Mouse (Mus musculus) embryonic stem cell, embryonic (primary cell): ENCODE results near the gene Zbtb4.

Experiments used
- CTCF ChIA-PET, 4 experiments: fragments of 300-600 bp in 2 of 4; fragments of 350-600 bp in 2 of 4; sonication (Branson Sonifier 250); formaldehyde crosslinking; loops; one replicate each; lab custom pipeline; 2022; ENCODE audit warnings: inconsistent platforms in 2 of 4; lab: Charles Lee
- POLR2A ChIA-PET, 4 experiments: fragments of 300-600 bp in 2 of 4; fragments of 350-600 bp in 2 of 4; sonication (Branson Sonifier 250); formaldehyde crosslinking; loops; one replicate each; lab custom pipeline; 2022; ENCODE audit warnings: antibody characterized with exemption in 4 of 4, inconsistent platforms in 1 of 4; lab: Charles Lee

The Zbtb4 gene

DNA sequence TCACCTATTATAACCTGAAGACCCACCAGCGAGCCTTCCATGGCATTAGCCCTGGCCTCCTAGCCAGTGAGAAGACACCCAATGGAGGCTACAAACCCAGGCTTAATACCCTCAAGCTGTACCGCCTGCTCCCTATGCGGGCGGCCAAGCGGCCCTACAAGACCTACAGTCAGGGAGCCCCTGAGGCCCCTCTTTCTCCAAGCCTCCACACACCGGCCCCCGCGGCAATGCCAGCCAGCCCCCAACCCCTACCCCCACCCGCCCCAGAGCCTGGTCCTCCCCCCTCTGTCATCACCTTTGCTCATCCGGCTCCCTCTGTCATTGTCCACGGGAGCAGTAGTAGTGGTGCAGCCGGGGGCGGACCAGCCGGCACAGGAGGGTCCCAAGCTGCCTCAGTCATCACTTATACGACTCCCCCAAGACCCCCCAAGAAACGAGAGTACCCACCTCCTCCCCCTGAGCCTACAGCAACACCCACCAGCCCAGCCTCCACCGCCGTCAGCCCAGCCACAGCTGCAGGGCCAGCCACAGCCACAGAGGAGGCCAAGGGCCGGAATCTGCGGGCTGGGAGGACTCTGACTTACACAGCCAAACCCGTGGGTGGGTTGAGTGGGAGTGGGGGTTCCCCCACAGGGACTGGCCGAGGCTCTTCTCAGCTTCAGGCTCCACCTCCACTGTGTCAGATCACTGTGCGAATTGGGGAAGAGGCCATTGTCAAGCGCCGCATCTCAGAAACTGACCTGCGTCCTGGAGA is 12.0 kb downstream of the Zbtb4 start:
- ChIA-PET POLR2A (interaction anchor here (0.6 to 5.9 kb wide), 25 partner anchors 8 to 144 kb away, joined by 3 to 69 read pairs (median 5); partner anchors contain the start of genes Fgf11 (in 2 of the 4), Eif5a (in 1 of the 4), Nlgn2 (in 1 of the 4) and Polr2a (in 1 of the 4)), CTCF (interaction anchor here in 1 of 4 experiments (0.6 kb wide), 1 partner anchor 175 kb away, joined by 3 read pairs; no protein-coding TSS in a partner anchor)

DNA sequence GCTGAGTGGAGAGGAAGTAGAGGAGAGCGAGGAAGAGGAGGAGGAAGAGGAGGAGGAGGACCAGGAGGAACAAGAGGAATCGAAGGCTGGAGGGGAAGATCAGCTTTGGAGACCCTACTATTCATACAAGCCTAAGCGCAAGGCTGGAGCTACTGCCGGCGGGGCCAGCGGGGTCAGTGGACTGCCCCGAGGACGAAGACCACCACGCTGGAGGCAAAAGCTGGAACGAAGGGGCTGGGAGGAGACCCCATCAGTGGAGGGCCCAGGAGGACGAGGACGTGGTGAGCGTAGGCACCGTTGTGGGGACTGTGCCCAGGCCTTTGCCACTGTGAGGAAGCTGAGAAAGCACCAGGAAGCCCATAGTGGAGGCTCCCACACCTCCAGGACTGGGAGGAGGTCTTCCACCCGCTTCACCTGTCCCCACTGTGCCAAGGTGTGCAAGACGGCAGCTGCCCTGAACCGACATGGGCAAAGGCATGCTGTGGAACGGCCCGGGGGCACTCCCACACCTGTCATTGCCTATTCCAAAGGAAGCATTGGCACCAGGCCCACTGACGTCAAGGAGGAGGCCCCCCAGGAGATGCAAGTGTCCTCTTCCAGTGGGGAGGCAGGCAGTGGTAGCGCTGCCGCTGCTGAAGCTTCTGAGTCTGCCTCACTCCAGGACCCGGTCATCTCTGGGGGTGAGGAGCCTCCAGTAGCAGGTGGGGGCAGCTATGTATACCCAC is 12.7 kb downstream of the Zbtb4 start:
- CTCF ChIA-PET = interaction anchor here in 2 of 4 experiments (0.6 to 1.1 kb wide), 2 partner anchors 102 to 175 kb away, joined by 3 read pairs; no protein-coding TSS in a partner anchor
- POLR2A ChIA-PET = interaction anchor here (0.6 to 5.9 kb wide), 31 partner anchors 7 to 202 kb away, joined by 3 to 69 read pairs (median 5); partner anchors contain the start of genes Fgf11 (in 2 of the 4), Ctdnep1 (in 1 of the 4), Eif5a (in 1 of the 4) and Nlgn2 (in 1 of the 4)

DNA sequence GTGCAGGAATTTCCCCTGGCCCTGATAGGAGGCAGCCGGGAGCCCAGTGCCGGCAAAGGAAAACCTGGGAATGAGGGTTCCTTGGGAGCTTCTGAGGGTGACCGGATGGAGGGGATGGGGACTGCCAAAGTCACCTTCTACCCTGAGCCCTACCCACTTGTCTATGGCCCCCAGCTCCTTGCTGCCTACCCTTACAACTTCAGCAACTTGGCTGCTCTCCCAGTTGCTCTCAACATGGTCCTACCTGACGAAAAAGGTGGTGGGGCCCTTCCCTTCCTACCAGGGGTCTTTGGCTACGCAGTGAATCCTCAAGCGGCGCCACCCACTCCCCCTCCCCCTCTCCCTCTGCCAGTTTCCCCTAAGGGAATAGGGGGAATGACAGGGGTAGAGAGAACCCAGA is 13.3 kb downstream of the Zbtb4 start:
- ChIA-PET CTCF (interaction anchor here in 1 of 4 experiments (1.1 kb wide), 1 partner anchor 102 kb away, joined by 3 read pairs; no protein-coding TSS in a partner anchor), POLR2A (interaction anchor here (0.6 to 5.9 kb wide), 23 partner anchors 9 to 202 kb away, joined by 3 to 69 read pairs (median 5); partner anchors contain the start of genes Fgf11 (in 2 of the 4), Ctdnep1 (in 1 of the 4), Nlgn2 (in 1 of the 4) and Polr2a (in 1 of the 4))

DNA sequence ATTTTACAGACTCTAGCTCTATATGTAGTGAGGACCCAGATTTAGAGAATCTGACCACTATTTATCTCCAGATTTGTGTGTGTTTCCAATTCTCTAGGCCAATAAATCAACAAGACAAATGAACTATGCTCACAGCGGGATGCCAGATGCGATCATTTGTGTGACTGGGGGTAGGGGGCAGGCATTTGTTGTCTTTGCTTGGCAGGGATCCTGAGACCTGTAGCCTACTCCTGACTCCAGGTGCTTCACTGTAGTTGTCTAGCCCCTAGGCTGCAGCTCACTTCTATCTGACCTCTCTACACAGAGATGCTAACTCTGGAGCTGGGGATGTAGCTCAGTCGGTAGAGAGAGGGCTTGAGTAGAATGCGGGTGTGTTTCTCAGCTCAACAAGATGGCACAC is 16.1 kb downstream of the Zbtb4 start:
- POLR2A ChIA-PET = interaction anchor here in 3 of 4 experiments (0.5 to 4.8 kb wide), 30 partner anchors 11 to 168 kb away, joined by 3 to 57 read pairs (median 6); partner anchors contain the start of genes Nlgn2 (in 3 of the 3), Chrnb1 (in 2 of the 3), Polr2a (in 2 of the 3) and Tmem256 (in 2 of the 3)
- CTCF ChIA-PET = interaction anchor here in 3 of 4 experiments (0.6 to 1.1 kb wide), 3 partner anchors 27 to 240 kb away, joined by 3 to 7 read pairs (median 3); no protein-coding TSS in a partner anchor

DNA sequence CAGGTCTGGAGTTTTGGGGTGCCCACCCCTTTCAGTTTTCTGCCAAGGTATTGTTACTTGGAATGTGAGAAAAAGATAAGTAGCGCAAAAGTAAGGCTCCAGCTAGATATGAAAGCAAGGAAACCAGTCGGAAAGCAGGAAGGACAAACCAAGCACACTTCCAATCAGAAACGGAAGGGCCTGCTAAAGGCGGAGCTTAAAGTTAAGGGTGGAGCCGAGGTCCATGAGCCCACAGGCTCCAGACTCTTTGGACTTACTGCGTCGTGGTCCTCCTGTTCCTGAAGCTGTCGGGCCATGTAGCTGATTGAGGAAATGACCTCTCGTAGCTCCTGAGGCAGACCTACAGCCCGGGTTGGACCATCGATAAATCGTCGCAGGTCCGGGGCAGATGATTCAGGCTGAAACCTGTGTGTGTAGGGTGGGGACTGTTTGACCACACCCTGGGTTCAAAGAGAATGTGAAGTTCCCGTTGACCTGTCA is 19.1 kb downstream of the Zbtb4 start:
- CTCF ChIA-PET = interaction anchor here in 3 of 4 experiments (0.5 to 2.2 kb wide), 16 partner anchors 8 to 259 kb away, joined by 3 to 11 read pairs (median 3); partner anchors contain the start of genes Eif5a (in 1 of the 3) and Fgf11 (in 1 of the 3)
- POLR2A ChIA-PET = interaction anchor here (0.5 to 6.8 kb wide), 93 partner anchors 9 to 884 kb away, joined by 3 to 168 read pairs (median 4); partner anchors contain the start of genes Eif5a (in 3 of the 4), Fgf11 (in 3 of the 4), Nlgn2 (in 3 of the 4) and Tmem256 (in 3 of the 4)

DNA sequence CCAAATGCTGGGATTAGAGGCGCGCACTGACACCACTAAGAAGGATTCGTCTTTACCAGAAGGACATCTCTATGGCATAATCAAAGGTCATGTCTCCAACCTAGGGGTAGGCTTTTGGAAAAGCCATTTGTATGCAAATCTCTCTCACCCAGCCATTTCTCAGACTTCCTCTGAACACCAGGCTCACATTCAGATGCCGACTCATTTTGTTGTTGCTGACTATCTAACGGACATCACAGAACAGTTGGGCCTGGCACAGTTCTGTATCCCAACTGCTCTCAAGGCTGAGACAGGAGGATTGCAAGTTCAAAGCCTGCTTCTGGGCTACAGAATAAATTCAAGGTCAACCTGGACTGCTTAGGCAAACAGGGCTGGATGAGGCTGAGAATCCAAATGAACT is 21.6 kb downstream of the Zbtb4 start:
- ChIA-PET CTCF (interaction anchor here in 1 of 4 experiments (0.6 to 1.0 kb wide), 2 partner anchors 8 to 89 kb away, joined by 3 to 7 read pairs; no protein-coding TSS in a partner anchor), POLR2A (interaction anchor here in 2 of 4 experiments (0.6 to 6.8 kb wide), 6 partner anchors 12 to 98 kb away, joined by 3 to 168 read pairs (median 44); partner anchors contain the start of genes Fgf11 (in 2 of the 2), Tmem102 (in 2 of the 2), Chrnb1 (in 1 of the 2) and Nlgn2 (in 1 of the 2))

DNA sequence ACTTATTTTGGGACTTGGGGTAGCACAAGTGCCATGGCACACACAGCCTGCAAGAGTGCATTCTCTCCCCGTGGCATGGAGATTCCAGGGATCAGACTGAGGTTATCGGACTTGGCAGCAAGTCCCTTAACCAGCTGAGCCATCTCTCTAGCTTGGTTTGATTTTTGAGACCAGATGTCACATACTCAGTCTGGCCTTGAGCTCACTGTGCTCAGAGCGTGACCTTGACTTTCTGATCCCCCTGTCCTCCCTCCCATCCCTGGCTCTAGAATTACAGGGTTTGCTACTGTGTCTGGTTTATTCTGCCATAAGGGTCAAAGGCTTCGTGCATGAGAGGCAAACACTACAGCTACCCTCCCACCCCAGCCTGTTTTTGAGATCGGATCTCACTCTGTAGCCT is 23.7 kb downstream of the Zbtb4 start:
- CTCF ChIA-PET = interaction anchor here in 1 of 4 experiments (0.7 kb wide), 1 partner anchor 224 kb away, joined by 3 read pairs; no protein-coding TSS in a partner anchor
- POLR2A ChIA-PET = interaction anchor here in 3 of 4 experiments (0.9 to 6.8 kb wide), 13 partner anchors 11 to 135 kb away, joined by 3 to 168 read pairs (median 3); partner anchors contain the start of genes Fgf11 (in 2 of the 3), Chrnb1 (in 1 of the 3), Polr2a (in 1 of the 3) and Tmem102 (in 1 of the 3)

DNA sequence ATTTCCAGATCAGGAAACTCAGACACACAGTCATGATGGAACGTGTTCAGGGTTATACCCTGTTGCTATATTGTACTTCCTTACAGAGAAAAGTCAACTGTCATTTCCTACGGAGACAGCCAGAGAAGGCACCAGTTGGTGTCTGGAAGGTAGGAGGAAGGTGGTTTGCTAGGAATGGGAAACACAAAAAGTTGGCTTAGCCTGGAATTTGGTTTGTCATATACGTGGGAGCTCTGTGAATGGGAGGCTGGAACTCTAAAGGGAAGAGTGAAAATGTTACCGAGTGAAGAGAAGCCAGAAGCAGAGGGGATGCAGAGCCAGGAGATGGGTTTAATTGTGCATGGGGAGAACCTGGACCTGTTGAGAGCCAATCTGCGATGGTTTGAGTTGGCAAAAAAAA is 25.7 kb downstream of the Zbtb4 start:
- ChIA-PET CTCF (interaction anchor here in 1 of 4 experiments (0.7 kb wide), 1 partner anchor 28 kb away, joined by 3 read pairs; no protein-coding TSS in a partner anchor), POLR2A (interaction anchor here in 3 of 4 experiments (0.7 to 4.0 kb wide), 4 partner anchors 10 to 186 kb away, joined by 3 to 21 read pairs (median 6); partner anchors contain the start of gene Fgf11 (in 2 of the 3))

DNA sequence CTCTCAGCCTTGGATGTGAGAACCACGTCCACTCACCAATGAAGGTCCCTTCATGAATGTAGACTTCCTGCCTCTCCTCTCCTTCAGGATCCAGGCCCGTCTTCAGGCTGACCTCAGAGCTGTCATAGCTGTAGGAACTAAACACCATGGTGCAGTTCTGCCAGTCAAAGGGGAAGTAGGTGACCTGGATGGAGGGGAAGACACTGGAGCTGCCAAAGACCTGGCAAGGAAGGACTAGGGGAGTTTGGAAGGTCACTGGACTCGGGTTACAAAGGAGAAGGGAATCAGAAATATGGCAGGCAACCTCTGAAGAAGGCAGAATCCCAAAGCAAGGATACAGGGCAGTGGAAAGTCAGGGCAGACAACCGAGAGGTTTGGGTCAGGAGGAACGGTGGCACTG is 27.7 kb downstream of the Zbtb4 start:
- POLR2A ChIA-PET = interaction anchor here (0.5 to 2.5 kb wide), 15 partner anchors 9 to 212 kb away, joined by 3 to 8 read pairs (median 4); partner anchors contain the start of genes Polr2a (in 1 of the 4) and Tmem256 (in 1 of the 4)
- CTCF ChIA-PET = no interaction called here

DNA sequence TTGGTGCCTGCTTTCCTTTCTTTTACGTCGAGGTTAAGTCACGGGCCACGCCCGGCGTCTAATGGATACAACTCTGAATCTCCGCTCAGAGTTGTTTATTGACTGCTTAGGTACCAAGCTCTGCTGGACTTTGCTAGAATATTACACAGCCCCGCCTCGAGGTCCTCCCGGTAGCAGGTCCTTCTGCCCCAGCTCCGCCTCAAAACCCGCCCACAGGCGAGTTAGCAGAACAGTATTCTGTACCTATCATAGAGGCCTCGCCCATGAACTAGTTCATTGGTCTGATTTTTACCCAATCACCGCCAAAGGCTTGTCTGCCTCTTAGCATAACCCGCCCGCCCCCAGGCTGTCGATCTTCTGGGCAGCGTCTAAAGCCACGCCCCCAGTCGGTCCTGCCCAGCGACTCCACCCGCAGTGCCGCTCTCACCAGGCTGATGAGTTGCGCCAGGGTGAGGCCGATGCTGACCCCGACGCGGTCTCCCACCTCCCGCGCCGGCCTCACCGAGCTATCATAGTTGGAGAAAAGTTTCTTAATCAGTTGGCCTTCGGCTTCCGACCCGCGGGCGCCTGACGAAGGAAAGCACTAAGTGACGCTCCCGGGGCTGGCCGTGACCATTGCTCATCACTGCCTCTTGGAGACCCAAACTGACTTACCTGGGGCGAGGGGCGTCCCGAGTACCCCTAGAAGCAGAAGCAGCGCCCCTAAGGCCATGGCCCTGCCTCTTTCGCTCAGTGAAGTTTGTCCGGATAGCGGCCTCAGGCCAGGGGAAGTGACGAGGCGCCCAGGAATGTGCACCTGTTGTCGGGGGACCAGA is 29.7 kb downstream of the Zbtb4 start, which contains the start of gene Chrnb1:
Chrnb1 (minus strand) TSS at position 776 of the 815 bp plus-strand sequence.
- POLR2A ChIA-PET = interaction anchor here in 3 of 4 experiments (0.6 to 12.8 kb wide), 48 partner anchors 8 to 216 kb away, joined by 3 to 168 read pairs (median 4); partner anchors contain the start of genes Eif5a (in 2 of the 3), Tmem102 (in 2 of the 3), Wrap53 (in 2 of the 3) and Ctdnep1 (in 1 of the 3)

DNA sequence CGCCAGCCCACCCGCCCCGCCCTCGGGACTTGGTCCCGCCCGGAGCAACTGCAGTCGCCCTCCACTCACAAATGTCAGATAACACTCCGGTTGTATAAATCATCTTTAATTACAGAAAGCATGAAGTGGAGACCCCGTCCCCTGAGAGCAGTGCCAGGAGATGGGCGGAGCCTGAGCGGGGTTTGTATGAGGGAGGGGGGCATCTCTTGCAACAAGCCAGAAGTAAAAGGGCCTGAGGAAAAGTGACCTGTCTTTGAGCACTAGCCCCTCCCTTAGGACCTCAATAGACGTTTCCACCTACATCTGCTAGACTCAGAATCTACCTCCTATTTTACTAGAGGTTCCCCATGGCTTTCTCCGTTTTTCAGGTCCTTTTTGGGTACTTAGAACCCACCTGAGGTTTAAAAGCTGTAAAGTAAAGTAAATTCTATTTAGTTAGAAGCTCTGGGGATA is 30.3 kb downstream of the Zbtb4 start:
- CTCF ChIA-PET = interaction anchor here in 2 of 4 experiments (0.5 kb wide), 2 partner anchors 34 to 80 kb away, joined by 4 to 7 read pairs; partner anchors contain the start of gene Slc35g3 (in 1 of the 2)
- POLR2A ChIA-PET = interaction anchor here in 3 of 4 experiments (0.9 to 12.8 kb wide), 21 partner anchors 8 to 184 kb away, joined by 3 to 168 read pairs (median 5); partner anchors contain the start of genes Eif5a (in 2 of the 3), Nlgn2 (in 2 of the 3), Tmem102 (in 2 of the 3) and Tmem256 (in 2 of the 3)

More for the DNA sequence above, 29.7 kb downstream of the Zbtb4 start, which contains the start of gene Chrnb1:
- CTCF ChIA-PET = interaction anchor here in 3 of 4 experiments (0.6 to 1.1 kb wide), 12 partner anchors 9 to 210 kb away, joined by 3 to 10 read pairs (median 4); partner anchors contain the start of gene Acap1 (in 1 of the 3)

DNA sequence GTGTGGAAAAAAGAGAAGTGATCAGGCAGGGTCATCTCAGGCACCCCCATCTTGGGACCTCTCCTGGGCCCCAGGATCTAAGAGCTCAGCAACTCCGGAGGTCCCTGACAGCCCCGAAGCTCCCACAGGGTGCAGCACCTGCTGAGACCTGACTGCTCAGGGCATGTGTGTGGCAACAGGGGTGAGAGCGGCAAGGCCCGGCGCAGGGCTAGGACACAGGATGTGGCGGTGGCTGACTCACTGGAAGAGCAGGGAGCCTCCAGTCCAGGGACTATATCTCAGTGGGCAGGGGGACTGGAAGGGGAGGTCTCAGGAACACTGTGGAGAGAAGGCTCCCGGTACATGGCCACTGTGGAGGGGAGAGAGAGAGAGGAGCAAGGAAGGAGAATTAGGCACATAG is 32.2 kb downstream of the Zbtb4 start:
- ChIA-PET CTCF (no interaction called here), POLR2A (interaction anchor here in 3 of 4 experiments (0.7 to 12.8 kb wide), 15 partner anchors 11 to 555 kb away, joined by 3 to 168 read pairs (median 4); partner anchors contain the start of genes 2810408A11Rik (in 1 of the 3), Gm39566 (in 1 of the 3), Neurl4 (in 1 of the 3) and Nlgn2 (in 1 of the 3))

DNA sequence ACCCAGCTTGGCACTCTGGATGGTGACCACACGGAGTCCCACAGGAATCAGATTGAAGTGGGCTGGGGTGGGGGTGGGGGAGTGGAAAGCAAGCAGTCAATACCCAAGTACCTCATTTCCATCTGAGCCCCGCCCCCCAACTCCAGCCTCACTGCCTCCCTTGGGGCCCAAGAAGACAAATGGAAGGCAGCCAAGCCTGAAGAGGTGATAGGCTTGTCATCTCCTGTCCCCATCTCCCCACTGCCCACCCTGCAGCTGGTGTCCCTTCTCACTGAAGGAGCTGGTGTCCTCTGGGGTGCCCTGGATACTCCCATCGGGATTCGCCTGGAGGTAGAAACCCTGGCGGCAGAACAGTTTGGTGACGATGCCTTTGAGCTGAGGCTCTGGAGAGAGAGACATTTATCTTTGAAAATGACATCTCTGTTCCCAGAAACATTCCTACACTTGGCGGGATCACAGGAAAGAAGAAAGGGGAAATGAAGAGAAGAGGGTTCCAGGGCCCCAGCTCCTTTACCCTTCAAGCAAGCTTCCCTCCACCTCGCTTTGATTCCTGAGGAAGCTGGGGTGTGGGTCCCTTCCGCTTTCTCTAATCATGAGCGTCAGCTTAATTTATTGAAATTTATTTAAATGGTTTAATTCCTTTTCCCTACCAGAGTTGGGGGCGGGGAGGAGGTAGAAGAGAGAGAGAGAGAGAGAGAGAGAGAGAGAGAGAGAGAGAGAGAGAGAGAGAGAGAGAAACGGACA is 33.9 kb downstream of the Zbtb4 start:
- ChIA-PET CTCF (interaction anchor here in 3 of 4 experiments (0.6 to 1.7 kb wide), 11 partner anchors 36 to 390 kb away, joined by 3 to 7 read pairs (median 4); partner anchors contain the start of genes Fxr2 (in 1 of the 3) and Tnk1 (in 1 of the 3)), POLR2A (interaction anchor here (0.5 to 12.8 kb wide), 60 partner anchors 9 to 693 kb away, joined by 3 to 168 read pairs (median 5); partner anchors contain the start of genes Nlgn2 (in 3 of the 4), Tmem256 (in 3 of the 4), Eif5a (in 2 of the 4) and Gm39566 (in 2 of the 4))

DNA sequence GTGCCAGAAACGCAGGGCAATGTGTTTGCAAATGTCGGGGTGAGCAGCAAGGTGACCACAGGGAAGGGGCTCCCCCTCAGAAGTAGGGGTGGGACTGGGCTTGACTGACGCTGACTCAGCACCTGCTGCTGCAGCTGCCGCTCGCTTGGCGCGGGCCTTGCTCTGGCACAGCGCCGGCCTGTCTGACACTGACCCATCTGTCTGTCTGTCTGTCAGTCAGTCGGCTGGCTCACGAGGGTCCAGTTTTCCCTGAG is 34.4 kb downstream of the Zbtb4 start:
- ChIA-PET POLR2A (interaction anchor here (0.5 to 12.8 kb wide), 59 partner anchors 10 to 610 kb away, joined by 3 to 168 read pairs (median 6); partner anchors contain the start of genes Nlgn2 (in 3 of the 4), Tmem256 (in 3 of the 4), 2810408A11Rik (in 2 of the 4) and Eif5a (in 2 of the 4)), CTCF (interaction anchor here in 3 of 4 experiments (0.6 to 1.7 kb wide), 9 partner anchors 47 to 390 kb away, joined by 3 to 7 read pairs (median 5); partner anchors contain the start of genes Fxr2 (in 1 of the 3) and Tnk1 (in 1 of the 3))
